Mouse (Mus musculus) forebrain, embryonic 15.5 days (tissue): Measurements from ENCODE around the gene Gatad2a. TPM values are rescaled to one million over a fixed set of nuclear protein-coding genes. Genes with fewer than 3 reads are reported as not detected.
"Not testable (repeated sequence)": the region's sequence is repeated elsewhere in the genome, so short reads cannot be mapped to it uniquely, and the experiment has no call there.

Experiments used
- ATAC-seq: fragments of 200-750 bp; cut with Nextera tagmentation; replicated peaks from 2 replicates; pipeline ENCODE4 v1.8.0; 2017; ENCODE audit warnings: mild to moderate bottlenecking, moderate TSS enrichment, moderate library complexity
- H3K27ac ChIP-seq: fragments of 300-500 bp; sonication (generic); replicated peaks from 2 replicates; pipeline ENCODE4 v1.5.1; 2015; ENCODE audit warnings: mild to moderate bottlenecking, inconsistent platforms
- H3K27me3 ChIP-seq: fragments of 300-500 bp; sonication (generic); 2 replicates; pipeline ENCODE4 v1.6.1; 2015; ENCODE audit warnings: inconsistent platforms
- H3K36me3 ChIP-seq: fragments of 300-500 bp; sonication (generic); 2 replicates; pipeline ENCODE4 v1.6.1; 2015; ENCODE audit warnings: mild to moderate bottlenecking, inconsistent platforms
- H3K4me1 ChIP-seq: fragments of 300-500 bp; sonication (generic); 2 replicates; pipeline ENCODE4 v1.6.1; 2015; ENCODE audit warnings: inconsistent platforms
- H3K4me2 ChIP-seq: fragments of 300-500 bp; sonication (generic); replicated peaks from 2 replicates; pipeline ENCODE4 v1.6.1; 2015; ENCODE audit warnings: mild to moderate bottlenecking, inconsistent platforms
- H3K4me3 ChIP-seq: fragments of 300-500 bp; sonication (generic); 2 replicates; pipeline ENCODE4 v1.5.1; 2015; ENCODE audit warnings: mild to moderate bottlenecking, inconsistent platforms
- H3K9ac ChIP-seq: fragments of 300-500 bp; sonication (generic); replicated peaks from 2 replicates; pipeline ENCODE4 v1.6.1; 2015; ENCODE audit warnings: mild to moderate bottlenecking, inconsistent platforms
- H3K9me3 ChIP-seq: fragments of 300-500 bp; sonication (generic); 2 replicates; pipeline ENCODE4 v1.6.1; 2016; ENCODE audit warnings: inconsistent platforms
- WGBS: fragments of 180-500 bp; shearing (Covaris S2); methylation state at CpG from one replicate; pipeline ENCODE4 v1.1.7; 2015; ENCODE audit warnings: mixed read lengths; 5-methylcytosine and 5-hydroxymethylcytosine counted together
- polyA plus RNA-seq: library from polyadenylated mRNA; unstranded; fragments of >200 nt; fragmentation: Nextera tagmentation; extraction: Ambion mirVana; gene quantifications from 2 replicates; pipeline ENCODE4 v1.2.1, GENCODE M21; 2015

The Gatad2a gene
- polyA plus RNA-seq, 1 experiment from 2014 or later = 28.3 TPM

- H3K9ac ChIP-seq, H3K9me3 ChIP-seq, ATAC-seq, H3K4me2 ChIP-seq, H3K27ac ChIP-seq, H3K27me3 ChIP-seq, H3K36me3 ChIP-seq, H3K4me3 ChIP-seq, H3K4me1 ChIP-seq: not testable (repeated sequence)
- 91% methylated on average over 14 of the region's 14 CpGs for WGBS
Measured at GRCm38 (mm10) chr8:70010796-70011195, 14.6 kb upstream of the Gatad2a start.

GRCm38 (mm10) chr8:70005178-70005577, 9.0 kb upstream of the Gatad2a start:
- Histone ChIP-seq H3K36me3 (no peaks in the 10 kb centered on the region), H3K27me3 (no peaks in the 10 kb centered on the region), H3K27ac (no peak overlapping the region), H3K4me1 (peaks cover 3% of the 10 kb centered on the region; the same call in 1 of the 2 replicates), H3K4me3 (no peak overlapping the region), H3K4me2 (no peak overlapping the region), H3K9me3 (no peaks in the 10 kb centered on the region), H3K9ac (no peak overlapping the region)
- ATAC-seq = no peak
- WGBS = 51% methylated on average over 2 of the region's 2 CpGs

GRCm38 (mm10) chr8:70004345-70004744, 8.2 kb upstream of the Gatad2a start:
- Histone ChIP-seq H3K9me3 (no peaks in the 10 kb centered on the region), H3K9ac (no peak overlapping the region), H3K4me2 (no peak overlapping the region), H3K27me3 (no peaks in the 10 kb centered on the region), H3K4me1 (peaks cover 3% of the 10 kb centered on the region; the same call in 1 of the 2 replicates), H3K27ac (no peak overlapping the region), H3K36me3 (no peaks in the 10 kb centered on the region), H3K4me3 (no peak overlapping the region)
- no peak for ATAC-seq

GRCm38 (mm10) chr8:70003204-70003657, 7.0 kb upstream of the Gatad2a start:
- WGBS = 57% methylated on average over 4 of the region's 4 CpGs
- Histone ChIP-seq H3K36me3 (no peaks in the 10 kb centered on the region), H3K9ac (no peak overlapping the region), H3K4me2 (no peak overlapping the region), H3K27me3 (no peaks in the 10 kb centered on the region), H3K27ac (no peak overlapping the region), H3K4me3 (no peak overlapping the region), H3K9me3 (no peaks in the 10 kb centered on the region), H3K4me1 (peaks cover 3% of the 10 kb centered on the region; the same call in 1 of the 2 replicates)
- no peak for ATAC-seq

- ATAC-seq, H3K4me3 ChIP-seq, H3K36me3 ChIP-seq, H3K9ac ChIP-seq, H3K4me1 ChIP-seq, H3K27me3 ChIP-seq, H3K27ac ChIP-seq, H3K9me3 ChIP-seq, H3K4me2 ChIP-seq: not testable (repeated sequence)
- WGBS = 43% methylated on average over 7 of the region's 7 CpGs
Measured at GRCm38 (mm10) chr8:70001892-70002191, 5.7 kb upstream of the Gatad2a start.

- peaks cover 7% of the 10 kb centered on the region for H3K4me1 ChIP-seq
- no peak overlapping the region for H3K27ac ChIP-seq
- H3K36me3 ChIP-seq = no peaks in the 10 kb centered on the region
- H3K4me3 ChIP-seq = no peak overlapping the region
- 4% methylated on average over 16 of the region's 16 CpGs for WGBS
- peak; percentile 30; the same call in 1 of the 2 replicates for ATAC-seq
- H3K27me3 ChIP-seq = no peaks in the 10 kb centered on the region
- no peak overlapping the region for H3K9ac ChIP-seq
- H3K9me3 ChIP-seq = no peaks in the 10 kb centered on the region
- H3K4me2 ChIP-seq = no peak overlapping the region
Measured at GRCm38 (mm10) chr8:70001176-70001891, 5.2 kb upstream of the Gatad2a start.

- H3K9me3 ChIP-seq = no peaks in the 10 kb centered on the region
- H3K9ac ChIP-seq = no peak overlapping the region
- no peaks in the 10 kb centered on the region for H3K36me3 ChIP-seq
- no peak for ATAC-seq
- peaks cover 11% of the 10 kb centered on the region for H3K4me1 ChIP-seq
- H3K27me3 ChIP-seq = no peaks in the 10 kb centered on the region
- H3K4me3 ChIP-seq = no peak overlapping the region
- H3K4me2 ChIP-seq = no peak overlapping the region
- 79% methylated on average over 2 of the region's 2 CpGs for WGBS
- H3K27ac ChIP-seq = no peak overlapping the region
Measured at GRCm38 (mm10) chr8:70000226-70000625, 4.0 kb upstream of the Gatad2a start.

GRCm38 (mm10) chr8:69999236-69999635, 3.1 kb upstream of the Gatad2a start:
- H3K27me3 ChIP-seq = no peaks in the 10 kb centered on the region
- H3K9ac ChIP-seq = no peak overlapping the region
- ATAC-seq = no peak
- no peak overlapping the region for H3K27ac ChIP-seq
- no peaks in the 10 kb centered on the region for H3K36me3 ChIP-seq
- H3K4me3 ChIP-seq = no peak overlapping the region
- no peak overlapping the region for H3K4me2 ChIP-seq
- WGBS = 89% methylated on average over 4 of the region's 4 CpGs
- H3K4me1 ChIP-seq = peaks cover 17% of the 10 kb centered on the region
- no peaks in the 10 kb centered on the region for H3K9me3 ChIP-seq

GRCm38 (mm10) chr8:69998706-69999105, 2.5 kb upstream of the Gatad2a start:
- Histone ChIP-seq H3K4me2 (no peak overlapping the region), H3K4me1 (peaks cover 17% of the 10 kb centered on the region), H3K9me3 (no peaks in the 10 kb centered on the region), H3K9ac (no peak overlapping the region), H3K4me3 (no peak overlapping the region), H3K36me3 (no peaks in the 10 kb centered on the region), H3K27ac (no peak overlapping the region), H3K27me3 (no peaks in the 10 kb centered on the region)
- 93% methylated on average over 3 of the region's 3 CpGs for WGBS
- ATAC-seq = no peak

- peaks cover 17% of the 10 kb centered on the region for H3K4me1 ChIP-seq
- H3K9me3 ChIP-seq = no peaks in the 10 kb centered on the region
- H3K4me2 ChIP-seq = peak overlapping the region; percentile 86
- peak overlapping the region; percentile 63 for H3K27ac ChIP-seq
- H3K27me3 ChIP-seq = no peaks in the 10 kb centered on the region
- no peak for ATAC-seq
- H3K9ac ChIP-seq = peak overlapping the region; percentile 65
- H3K4me3 ChIP-seq = peak overlapping the region; percentile 95
- H3K36me3 ChIP-seq = no peaks in the 10 kb centered on the region
- 2% methylated on average over 35 of the region's 35 CpGs for WGBS
Measured at GRCm38 (mm10) chr8:69996589-69997285, 553 bp upstream of the Gatad2a start.

- no peak for ATAC-seq
- Histone ChIP-seq H3K4me3 (peak overlapping the region; percentile 95), H3K9me3 (no peaks in the 10 kb centered on the region), H3K36me3 (no peaks in the 10 kb centered on the region), H3K27ac (peak overlapping the region; percentile 87; the same call in 1 of the 2 replicates), H3K9ac (peak overlapping the region; percentile 69), H3K4me1 (peaks cover 15% of the 10 kb centered on the region), H3K4me2 (peak overlapping the region; percentile 69), H3K27me3 (no peaks in the 10 kb centered on the region)
- WGBS = under 1% methylated on average over 7 of the region's 7 CpGs
Measured at GRCm38 (mm10) chr8:69995422-69995775, 785 bp downstream of the Gatad2a start.

- not testable (repeated sequence) for H3K27ac ChIP-seq, ATAC-seq, H3K36me3 ChIP-seq, H3K4me2 ChIP-seq, H3K27me3 ChIP-seq, H3K9ac ChIP-seq, H3K9me3 ChIP-seq, H3K4me1 ChIP-seq, H3K4me3 ChIP-seq
- WGBS = 98% methylated on average over 7 of the region's 7 CpGs
Measured at GRCm38 (mm10) chr8:69988936-69989335, 7.2 kb downstream of the Gatad2a start.

- no peak for ATAC-seq
- Histone ChIP-seq H3K36me3 (no peaks in the 10 kb centered on the region), H3K27ac (no peak overlapping the region), H3K9me3 (no peaks in the 10 kb centered on the region), H3K4me2 (no peak overlapping the region), H3K27me3 (no peaks in the 10 kb centered on the region), H3K4me3 (no peak overlapping the region), H3K9ac (no peak overlapping the region), H3K4me1 (no peaks in the 10 kb centered on the region)
Measured at GRCm38 (mm10) chr8:69987744-69988143, 8.4 kb downstream of the Gatad2a start.
